Mouse (Mus musculus): Measurements from ENCODE around the gene Rab3gap1. TPM values are rescaled to one million over a fixed set of nuclear protein-coding genes. Genes with fewer than 3 reads are reported as not detected.

The Rab3gap1 gene
- total RNA-seq (2021) = 10 to 100 TPM; 65.9 to 67.9 TPM

DNA sequence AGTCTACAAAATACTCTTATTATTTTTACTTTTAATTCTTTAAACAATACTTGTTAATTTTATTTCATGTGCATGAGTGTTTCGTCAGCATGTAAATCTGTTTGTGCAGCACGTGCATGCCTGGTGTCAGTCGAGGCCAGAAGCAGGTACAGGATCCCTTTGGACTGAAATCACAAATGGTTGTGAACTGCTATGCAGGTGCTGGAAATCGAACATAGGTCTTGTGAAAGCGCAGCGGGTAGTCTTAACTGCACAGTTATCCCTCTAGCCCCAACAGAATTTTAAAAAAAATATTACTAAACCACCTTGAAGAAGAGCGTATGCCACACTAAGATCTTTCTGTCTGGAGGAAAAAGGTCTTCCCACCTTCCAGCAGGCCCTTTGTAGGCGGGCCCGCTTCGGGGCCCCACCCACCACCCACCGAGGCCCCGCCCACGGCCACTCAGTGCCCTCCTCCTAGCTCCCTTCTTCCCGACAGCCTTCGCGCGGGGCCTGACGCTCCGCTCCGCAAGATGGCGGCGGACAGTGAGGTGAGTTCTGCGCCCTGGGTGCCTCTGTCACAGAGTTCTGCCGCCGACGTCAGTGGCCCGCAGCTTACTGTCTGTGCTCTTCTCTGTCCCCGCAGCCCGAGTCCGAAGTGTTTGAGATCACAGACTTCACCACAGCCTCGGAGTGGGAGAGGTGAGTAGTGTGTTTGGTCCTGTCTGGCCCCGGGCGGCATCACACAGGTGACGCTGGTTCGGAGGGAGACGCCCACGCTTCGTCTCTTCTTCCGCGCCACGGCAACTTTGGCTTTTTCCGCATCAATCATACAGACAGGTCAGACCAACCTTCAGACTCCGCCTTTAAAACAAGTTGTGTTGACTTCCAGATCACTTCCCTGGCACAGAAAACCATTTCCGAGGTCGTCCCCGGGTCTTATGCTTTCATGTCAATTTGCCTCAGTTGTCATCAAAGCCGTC is at the start of gene Rab3gap1:
Rab3gap1 (plus strand) TSS at position 474 of the 962 bp plus-strand sequence.
- DNase-seq (ENCODE audit: extremely low spot score in 1 of 2, low spot score in 1 of 2) = peak; percentile 83 to 84

DNA sequence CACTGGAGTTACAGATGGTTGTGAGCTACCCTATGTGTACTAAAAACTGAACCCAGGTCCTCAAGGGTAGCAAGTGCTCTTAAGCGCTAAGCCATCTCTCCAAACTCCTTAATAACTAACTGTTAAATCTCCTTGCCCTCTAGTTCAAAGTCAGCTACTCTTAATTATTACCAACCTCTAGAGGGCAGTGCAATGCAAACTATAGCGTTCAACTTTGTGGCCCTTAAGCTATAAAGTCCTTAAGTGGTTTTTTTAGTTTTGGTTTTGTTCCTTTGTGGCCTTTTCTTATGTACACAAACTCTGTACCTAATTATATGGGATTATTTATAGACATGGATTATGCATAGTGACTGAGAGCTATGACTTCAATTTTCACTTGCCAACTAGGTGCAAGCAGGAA is 41.2 kb upstream of the Rab3gap1 start:
- DNase-seq (ENCODE audit: extremely low spot score in 1 of 2, low spot score in 1 of 2) = no peak

DNA sequence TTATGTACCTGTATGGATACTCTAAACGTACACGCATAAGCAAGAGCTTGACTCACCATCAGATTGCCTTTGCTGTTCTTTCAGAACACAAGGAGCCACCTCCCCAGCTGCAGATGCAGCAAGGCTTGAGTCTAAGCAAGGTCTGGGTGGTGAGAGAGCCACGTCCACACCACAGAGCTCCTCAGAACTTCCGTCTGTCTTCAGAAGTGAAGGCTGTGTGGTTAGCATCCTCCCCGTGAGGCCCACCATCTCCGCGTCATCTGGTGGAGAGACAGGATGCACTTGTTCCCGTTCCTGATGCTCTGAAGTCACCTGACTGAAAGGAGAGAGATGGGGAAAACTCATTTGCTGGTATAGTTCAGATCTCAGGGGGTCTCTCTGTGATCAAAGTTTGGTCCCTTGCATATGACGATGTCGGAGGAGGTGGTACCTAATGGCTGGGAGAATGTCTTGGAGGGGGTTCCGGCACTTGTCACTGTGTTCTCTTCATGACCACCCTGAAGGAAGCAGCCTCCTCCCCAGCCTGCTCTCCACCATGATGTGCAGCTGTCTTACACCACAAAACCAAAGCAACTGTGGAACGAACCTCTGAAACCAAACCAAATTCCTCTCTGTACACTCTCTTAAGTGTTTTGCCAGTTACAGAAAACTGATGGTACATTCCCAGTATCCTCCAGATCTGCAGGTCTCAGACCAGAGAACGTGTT is 38.2 kb upstream of the Rab3gap1 start:
- no peak for DNase-seq (ENCODE audit: extremely low spot score in 1 of 2, low spot score in 1 of 2)

DNA sequence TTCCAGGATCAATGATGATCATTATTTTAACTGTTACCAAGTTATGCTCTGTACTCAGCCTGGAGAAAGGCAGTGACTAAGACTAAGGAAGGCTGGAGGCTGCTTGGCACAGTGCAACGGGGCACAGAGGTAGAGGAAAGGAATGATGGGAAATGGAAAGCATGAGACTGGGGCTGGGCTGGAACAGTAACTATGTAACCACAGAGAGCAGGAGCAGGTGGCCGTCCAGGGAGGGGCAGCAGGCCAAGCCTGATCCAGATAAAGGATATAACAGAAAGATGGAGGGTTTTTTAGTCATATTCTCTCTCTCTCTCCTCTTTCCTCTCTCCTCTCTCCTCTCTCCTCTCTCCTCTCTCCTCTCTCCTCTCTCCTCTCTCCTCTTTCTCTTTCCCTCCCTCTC is 34.9 kb upstream of the Rab3gap1 start:
- no peak for DNase-seq (ENCODE audit: extremely low spot score in 1 of 2, low spot score in 1 of 2)

DNA sequence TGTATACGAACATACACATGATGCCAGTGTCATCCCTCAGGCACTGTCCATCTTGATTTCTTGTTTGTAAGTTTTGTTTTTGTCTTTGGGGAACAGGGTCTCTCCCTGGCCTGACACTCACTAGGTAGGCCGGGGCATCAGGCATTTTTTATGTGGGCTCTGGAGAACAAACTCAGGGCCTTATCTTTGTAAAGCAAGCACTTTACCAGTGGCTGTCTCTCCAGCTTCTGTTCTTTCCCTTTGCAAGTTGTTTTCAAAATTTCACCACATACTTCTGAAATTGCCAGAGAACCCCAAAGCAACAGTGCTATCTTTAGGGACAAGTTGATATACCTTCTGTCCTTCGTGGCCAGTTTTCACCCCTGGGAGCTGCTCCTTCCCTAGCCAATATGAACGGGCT is 34.4 kb upstream of the Rab3gap1 start:
- no peak for DNase-seq (ENCODE audit: extremely low spot score in 1 of 2, low spot score in 1 of 2)

DNA sequence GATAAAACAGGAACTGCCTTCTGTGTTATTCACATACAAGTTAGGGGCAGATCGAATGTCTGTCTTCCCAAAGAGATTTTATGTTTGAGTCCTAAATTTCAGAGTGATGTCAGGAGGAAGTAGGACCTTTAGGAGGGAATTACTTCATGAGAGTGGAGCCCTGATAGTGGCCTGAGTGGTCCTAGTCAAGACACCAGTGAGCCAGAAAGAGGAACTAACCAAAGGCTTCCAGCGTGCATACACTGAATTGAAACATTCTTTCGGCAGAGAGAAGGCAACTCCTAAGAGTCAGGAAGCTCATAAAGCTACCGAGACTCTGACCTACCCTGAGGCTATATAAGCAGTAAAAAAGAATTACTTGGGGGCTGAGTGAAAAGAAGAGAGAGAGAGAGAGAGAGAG is 32.0 kb upstream of the Rab3gap1 start:
- no peak for DNase-seq (ENCODE audit: extremely low spot score in 1 of 2, low spot score in 1 of 2)

DNA sequence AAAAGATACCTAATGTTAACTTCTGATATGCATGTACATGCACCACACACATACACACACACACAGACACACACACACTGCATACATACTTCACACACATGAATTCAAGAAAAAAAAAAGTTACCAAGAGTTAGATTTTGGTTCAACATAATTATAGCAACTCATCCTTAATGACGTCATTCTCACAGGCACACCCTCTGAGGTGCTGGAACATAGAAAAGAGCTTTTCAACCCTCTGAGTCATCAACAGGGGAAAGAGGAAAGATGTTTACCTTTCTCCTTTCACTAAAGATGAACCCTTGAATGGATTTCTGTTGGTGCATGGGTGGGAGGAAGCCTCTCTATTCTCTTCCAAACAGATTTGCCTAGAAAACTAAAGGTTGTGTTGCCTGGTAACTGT is 30.0 kb upstream of the Rab3gap1 start:
- DNase-seq (ENCODE audit: extremely low spot score in 1 of 2, low spot score in 1 of 2) = no peak

DNA sequence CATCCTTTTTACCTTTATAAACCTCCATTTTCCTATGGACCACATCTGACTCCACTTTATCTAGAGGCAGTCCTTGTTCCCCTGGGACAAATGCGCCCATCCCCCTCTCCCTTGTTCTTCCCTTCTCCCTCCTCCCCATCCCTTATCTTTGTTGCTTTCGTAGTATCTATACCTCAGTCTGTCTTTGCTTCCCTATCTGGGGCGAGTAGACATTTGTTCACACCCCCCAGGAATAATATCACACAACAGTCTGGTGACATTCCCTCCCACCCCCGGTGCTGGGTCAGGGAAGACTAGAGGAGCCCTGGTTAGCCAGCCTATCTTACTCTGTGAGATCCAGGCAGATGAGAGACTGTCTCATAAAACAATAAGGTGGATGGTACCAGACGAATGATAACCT is 23.1 kb upstream of the Rab3gap1 start:
- DNase-seq (ENCODE audit: extremely low spot score in 1 of 2, low spot score in 1 of 2) = no peak

DNA sequence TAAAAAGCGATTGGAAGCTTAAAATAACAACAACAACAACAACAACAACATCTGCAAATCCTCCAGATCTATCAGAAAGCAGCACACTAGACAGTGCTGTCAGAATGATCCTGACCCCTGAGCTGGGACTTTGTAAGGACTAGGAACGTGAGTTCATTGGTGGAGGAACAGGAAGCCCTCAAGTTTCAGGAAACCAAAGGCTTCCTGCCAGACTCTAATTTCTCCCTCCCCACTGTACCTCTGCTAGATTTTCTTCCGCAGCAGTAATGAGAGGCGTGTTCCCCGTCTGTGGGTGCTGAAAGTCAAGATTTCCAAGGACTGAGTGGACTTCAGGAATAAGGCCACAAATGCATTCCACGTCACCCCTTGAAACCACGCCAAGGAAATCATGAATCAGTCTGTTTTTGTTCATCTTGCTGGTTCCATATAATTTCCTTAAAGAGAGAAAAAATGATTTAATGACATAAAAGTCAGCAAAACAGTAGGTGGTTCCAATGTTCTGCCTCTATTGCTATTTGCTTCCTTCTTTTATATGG is 18.4 kb upstream of the Rab3gap1 start:
- DNase-seq (ENCODE audit: extremely low spot score in 1 of 2, low spot score in 1 of 2) = no peak

DNA sequence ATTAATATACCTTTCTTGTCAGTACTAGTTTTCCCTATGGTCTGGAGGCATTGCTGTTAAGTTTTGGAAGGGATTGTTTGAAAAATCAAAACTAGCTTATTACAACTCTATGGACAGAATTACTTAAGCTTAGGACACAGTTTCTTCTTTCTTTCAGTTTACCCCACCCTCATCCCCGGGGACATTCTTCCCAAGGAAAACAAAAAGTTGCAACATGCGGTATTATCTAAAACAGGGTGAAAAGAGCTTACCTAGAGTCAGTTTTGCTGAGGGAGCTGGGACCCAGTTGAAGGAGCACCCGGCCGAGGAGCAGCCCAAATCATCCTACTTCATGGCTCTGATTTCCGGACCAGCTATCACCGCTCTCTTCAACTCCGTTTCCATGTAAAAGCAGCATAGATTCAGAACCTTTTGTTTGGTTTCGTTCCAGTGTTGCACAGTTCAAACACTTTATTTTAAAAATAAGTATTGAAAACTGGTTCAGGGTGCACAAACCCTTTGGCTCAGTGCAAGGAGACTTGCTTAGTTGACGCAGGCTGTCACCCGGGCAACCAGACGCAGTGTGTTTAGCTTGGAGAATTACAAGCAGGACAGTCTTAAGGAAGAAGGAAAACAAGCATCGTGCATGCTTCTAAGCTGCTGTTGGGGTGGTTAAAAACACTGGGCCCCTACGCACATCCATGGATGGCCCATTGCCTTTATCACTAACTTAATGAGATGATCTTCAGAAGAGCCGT is 13.9 kb upstream of the Rab3gap1 start, which contains the start of gene Map3k19:
Map3k19 (minus strand) TSS at position 546 of the 737 bp plus-strand sequence.
- DNase-seq (ENCODE audit: extremely low spot score in 1 of 2, low spot score in 1 of 2) = peak in 1 of 2 experiments; percentile 34

DNA sequence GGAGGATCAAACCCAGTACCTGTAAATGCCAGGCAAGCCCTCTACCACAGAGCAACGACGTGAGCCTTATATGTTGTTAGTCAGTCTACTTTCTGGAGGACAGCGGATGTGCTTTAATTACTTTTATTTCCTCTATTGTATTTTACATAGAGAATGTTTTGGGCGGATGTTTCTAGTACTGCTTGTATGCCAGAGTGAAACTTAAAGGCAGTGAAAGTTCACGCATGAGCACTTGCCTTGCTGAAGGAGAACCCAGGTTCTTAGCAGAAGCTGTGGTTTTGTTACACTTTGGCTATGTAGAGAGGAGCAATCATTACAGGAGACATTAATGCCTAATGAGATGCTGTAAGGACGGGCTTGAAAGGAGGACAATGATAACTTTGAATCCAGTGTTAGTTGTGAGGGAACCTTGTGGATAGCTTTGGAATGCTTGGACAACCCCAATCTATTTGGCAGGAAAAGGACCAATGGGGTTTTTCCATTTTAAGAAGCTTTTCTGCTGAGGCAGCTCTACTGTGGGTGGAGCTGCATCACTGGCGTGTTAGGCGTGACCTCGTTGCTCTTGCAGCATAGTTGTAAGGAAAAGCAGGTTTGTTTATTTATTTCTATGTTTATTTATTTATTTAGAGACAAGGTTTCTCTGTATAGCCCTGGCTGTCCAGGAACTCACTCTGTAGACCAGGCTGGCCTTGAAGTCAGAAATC is 9.5 kb upstream of the Rab3gap1 start:
- no peak for DNase-seq (ENCODE audit: extremely low spot score in 1 of 2, low spot score in 1 of 2)

DNA sequence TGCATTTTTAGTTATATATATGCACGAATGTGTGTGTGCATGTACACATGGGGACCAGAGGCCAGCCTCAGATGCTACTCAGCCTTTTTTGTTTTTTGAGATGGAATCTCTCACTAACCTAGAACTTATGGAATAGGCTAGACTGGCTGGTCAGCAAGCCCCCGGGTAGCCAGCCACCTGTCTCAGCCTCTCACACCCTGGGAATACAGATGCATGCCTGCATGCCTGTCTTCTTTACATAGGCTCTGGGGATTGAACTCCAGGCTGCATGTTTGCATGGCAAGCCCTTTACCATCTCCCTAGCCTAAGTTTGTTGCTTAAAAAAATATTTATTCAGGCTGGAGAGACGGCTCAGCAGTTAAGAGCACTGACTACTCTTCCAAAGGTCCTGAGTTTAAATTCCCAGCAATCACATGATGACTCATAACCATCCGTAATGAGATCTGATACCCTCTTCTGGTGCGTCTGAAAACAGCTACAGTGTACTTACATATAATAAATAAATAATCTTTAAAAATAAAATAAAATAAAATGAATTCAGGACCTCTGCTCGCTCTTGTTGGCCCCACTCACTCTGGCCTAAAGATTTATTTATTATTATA is 8.7 kb upstream of the Rab3gap1 start:
- no peak for DNase-seq (ENCODE audit: extremely low spot score in 1 of 2, low spot score in 1 of 2)

DNA sequence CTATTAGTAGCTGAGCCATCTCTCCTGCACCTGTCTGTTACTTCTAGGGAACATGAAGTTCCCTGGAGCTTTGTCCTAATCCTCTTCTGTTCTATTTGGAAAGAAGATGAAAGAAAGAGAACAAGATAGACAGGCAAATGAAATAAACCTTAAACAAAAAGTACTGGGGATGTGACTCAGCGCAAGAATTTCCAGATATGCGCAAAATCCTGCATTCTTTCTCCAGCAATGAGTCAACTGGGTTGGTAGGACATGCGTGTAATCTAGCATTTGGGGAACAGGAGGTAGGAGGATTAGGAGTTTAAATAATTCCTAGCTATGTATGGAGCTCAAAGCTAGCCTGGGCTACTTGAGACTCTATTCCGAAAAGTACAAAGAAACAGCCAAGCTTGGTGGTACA is 8.1 kb upstream of the Rab3gap1 start:
- no peak for DNase-seq (ENCODE audit: extremely low spot score in 1 of 2, low spot score in 1 of 2)

DNA sequence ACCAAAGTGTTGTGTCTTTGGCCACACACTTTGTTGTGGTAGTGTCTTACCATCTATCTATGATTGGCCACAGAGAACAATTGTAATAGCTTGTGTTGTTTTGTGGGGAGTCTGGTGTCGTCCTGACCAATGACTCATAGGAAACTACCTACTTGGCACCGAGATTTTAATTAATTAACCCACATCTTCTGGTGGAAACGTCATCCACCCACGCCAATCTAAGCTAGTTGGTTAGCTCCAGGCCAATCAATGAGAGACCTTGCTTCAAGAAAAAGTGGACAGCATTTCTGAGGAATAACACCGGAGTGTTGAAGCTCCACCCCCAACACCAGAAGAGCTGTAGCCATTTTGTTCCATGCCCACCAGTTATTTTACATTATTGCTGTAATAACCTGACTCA is 6.7 kb upstream of the Rab3gap1 start:
- no peak for DNase-seq (ENCODE audit: extremely low spot score in 1 of 2, low spot score in 1 of 2)

DNA sequence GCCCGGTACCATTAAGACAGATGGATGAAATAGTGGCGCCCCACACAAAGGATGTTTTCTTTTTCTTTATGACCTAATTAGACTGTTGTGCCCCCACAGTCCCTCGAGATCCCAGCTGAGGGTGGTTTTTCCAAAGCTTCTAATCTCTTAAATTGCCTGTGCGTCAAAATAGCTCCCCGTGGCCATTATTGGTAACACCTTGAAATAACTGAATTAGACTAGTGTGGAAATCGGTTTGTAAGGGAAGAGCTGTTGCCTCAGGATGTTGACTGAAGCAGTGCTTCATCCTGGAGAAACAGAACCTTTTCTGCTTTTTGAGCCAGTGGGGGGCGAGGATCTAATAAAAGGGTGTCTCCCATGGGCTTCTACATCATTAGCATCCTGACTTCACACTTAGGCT is 4.8 kb upstream of the Rab3gap1 start:
- DNase-seq (ENCODE audit: extremely low spot score in 1 of 2, low spot score in 1 of 2) = no peak

DNA sequence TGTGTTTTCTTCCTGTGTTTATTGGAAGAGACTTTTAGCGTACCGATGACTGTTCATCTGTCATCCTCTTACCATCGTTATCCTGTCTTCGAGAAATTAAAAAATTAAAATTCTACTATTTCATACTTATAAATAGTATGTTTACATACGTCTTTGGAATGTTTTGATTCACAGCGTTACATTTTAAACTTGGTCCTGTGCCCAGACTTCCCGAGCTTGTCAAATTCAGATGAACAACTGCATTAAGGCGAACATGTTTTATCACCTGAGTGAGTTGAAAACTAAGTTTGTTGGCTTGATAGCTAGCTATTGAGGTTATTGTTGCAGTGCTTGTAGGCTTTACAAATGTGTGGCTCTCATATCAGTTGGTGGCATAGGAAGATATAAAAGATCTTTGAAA is 703 bp downstream of the Rab3gap1 start:
- no peak for DNase-seq (ENCODE audit: extremely low spot score in 1 of 2, low spot score in 1 of 2)

DNA sequence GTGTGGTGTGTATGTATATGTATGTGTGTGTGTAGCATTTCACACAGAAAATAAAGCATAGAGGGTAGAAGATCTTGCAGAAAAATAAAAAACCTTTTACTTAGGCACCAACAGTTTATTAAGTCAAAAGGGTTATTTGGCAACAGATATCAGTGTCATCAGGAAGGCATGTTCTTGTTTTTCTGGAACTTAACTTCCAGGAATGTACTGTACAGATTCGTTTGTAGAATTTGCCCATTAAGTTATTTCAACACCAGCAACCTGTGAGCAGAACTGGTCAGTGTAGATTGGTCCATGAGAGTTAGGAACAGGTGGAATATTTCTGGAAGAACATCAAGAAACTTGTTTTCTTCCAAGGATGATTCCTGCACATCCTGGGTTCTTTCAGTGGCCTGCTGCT is 30.8 kb downstream of the Rab3gap1 start:
- no peak for DNase-seq (ENCODE audit: extremely low spot score in 1 of 2, low spot score in 1 of 2)

DNA sequence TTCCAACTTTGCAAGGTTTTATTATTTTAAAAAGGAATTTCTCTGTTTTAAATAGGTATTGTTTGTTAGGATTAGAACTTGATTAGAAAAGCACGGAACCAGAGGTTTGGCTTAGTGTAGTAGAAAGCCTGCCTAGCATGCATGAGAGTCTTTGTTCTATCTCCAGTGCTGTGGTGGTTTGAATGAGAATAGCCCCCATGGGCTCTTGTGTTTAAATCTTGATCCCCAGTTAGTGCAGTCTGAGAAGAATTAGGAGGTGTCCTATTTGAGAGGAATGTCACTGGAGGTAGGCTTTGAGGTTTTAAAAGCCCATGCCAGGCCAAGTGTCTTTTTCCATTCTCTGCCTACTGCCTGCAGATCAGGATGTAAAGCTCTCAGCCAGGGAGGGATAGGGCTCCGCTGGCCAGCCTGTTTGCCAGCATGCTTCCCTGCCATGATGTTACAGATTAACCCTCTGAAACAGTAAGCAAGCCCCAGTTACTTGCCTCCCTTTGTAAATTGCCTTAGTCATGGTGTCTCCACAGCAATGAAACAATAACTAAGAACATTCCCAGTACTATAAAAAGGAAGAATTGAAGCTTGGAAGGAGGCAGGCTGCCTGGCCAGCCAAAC is 36.3 kb downstream of the Rab3gap1 start:
- no peak for DNase-seq (ENCODE audit: extremely low spot score in 1 of 2, low spot score in 1 of 2)

DNA sequence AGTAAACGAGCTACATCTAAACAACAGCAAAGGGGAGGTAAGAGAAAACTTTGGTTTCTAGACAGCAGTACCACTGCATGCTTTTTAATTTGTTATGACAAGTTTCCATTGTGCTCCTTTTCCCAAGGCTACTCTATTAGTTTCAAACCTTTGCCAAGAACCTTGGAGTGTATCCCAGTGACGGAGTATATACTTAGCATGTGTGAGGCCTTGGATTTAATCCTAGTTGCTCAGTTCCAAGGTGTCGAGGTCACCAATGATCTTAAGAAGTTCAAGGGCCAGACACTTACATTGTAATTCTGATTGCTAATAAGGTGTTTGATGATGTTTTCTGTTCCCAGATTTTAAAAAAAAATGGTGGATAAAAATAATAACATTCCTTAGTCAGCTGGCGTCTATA is 44.5 kb downstream of the Rab3gap1 start:
- DNase-seq (ENCODE audit: extremely low spot score in 1 of 2, low spot score in 1 of 2) = no peak

Measured in layer of hippocampus, postnatal 25 days (tissue).